Mouse (Mus musculus) forebrain, embryonic 12.5 days (tissue): Measurements from ENCODE around the gene Rasal3. TPM values are rescaled to one million over a fixed set of nuclear protein-coding genes. Genes with fewer than 3 reads are reported as not detected.

Source experiments
- ATAC-seq: fragments of 200-750 bp; cut with Nextera tagmentation; 2 replicates; pipeline ENCODE4 v1.8.0; 2017; ENCODE audit warnings: moderate TSS enrichment; ENCODE audit not compliant: low FRiP score
- H3K27ac ChIP-seq: fragments of 300-500 bp; sonication (generic); 2 replicates; pipeline ENCODE4 v1.5.1; 2016; ENCODE audit warnings: mild to moderate bottlenecking
- H3K27me3 ChIP-seq: fragments of 300-500 bp; sonication (generic); 2 replicates; pipeline ENCODE4 v1.6.1; 2016; ENCODE audit warnings: mild to moderate bottlenecking
- H3K36me3 ChIP-seq: fragments of 300-500 bp; sonication (generic); replicated peaks from 2 replicates; pipeline ENCODE4 v1.6.1; 2016; ENCODE audit warnings: mild to moderate bottlenecking
- H3K4me1 ChIP-seq: fragments of 300-500 bp; sonication (generic); 2 replicates; pipeline ENCODE4 v1.6.1; 2016
- H3K4me2 ChIP-seq: fragments of 300-500 bp; sonication (generic); 2 replicates; pipeline ENCODE4 v1.6.1; 2016; ENCODE audit warnings: mild to moderate bottlenecking, moderate library complexity
- H3K4me3 ChIP-seq: fragments of 300-500 bp; sonication (generic); replicated peaks from 2 replicates; pipeline ENCODE4 v1.5.1; 2016; ENCODE audit warnings: mild to moderate bottlenecking
- H3K9ac ChIP-seq: fragments of 300-500 bp; sonication (generic); 2 replicates; pipeline ENCODE4 v1.6.1; 2016; ENCODE audit warnings: mild to moderate bottlenecking
- H3K9me3 ChIP-seq: fragments of 300-500 bp; sonication (generic); 2 replicates; pipeline ENCODE4 v1.6.1; 2016
- WGBS: fragments of 180-500 bp; shearing (Covaris S2); methylation state at CpG from one replicate; pipeline ENCODE4 v1.1.7; 2016; 5-methylcytosine and 5-hydroxymethylcytosine counted together
- polyA plus RNA-seq: library from polyadenylated mRNA; unstranded; fragments of >200 nt; fragmentation: Nextera tagmentation; extraction: Ambion mirVana; gene quantifications from 2 replicates; pipeline ENCODE4 v1.2.1, GENCODE M21; 2016

Rasal3 gene
- polyA plus RNA-seq, 1 experiment from 2014 or later, result 0.77 TPM

GRCm38 (mm10) chr17:32386659-32387432 lies 16.5 kb downstream of the Rasal3 start:
- Histone ChIP-seq H3K4me2 (no peak overlapping the region), H3K4me3 (no peak overlapping the region), H3K9ac (no peak overlapping the region), H3K36me3 (peaks cover 30% of the 10 kb centered on the region), H3K9me3 (no peaks in the 10 kb centered on the region), H3K27me3 (peaks cover 16% of the 10 kb centered on the region), H3K27ac (no peak overlapping the region), H3K4me1 (peaks cover 13% of the 10 kb centered on the region)
- ATAC-seq, result no peak
- WGBS, result 77% methylated on average over 9 of the region's 9 CpGs

GRCm38 (mm10) chr17:32383661-32384060 lies 19.7 kb downstream of the Rasal3 start:
- Histone ChIP-seq H3K36me3 (peaks cover 32% of the 10 kb centered on the region), H3K27ac (no peak overlapping the region), H3K27me3 (no peaks in the 10 kb centered on the region), H3K4me2 (no peak overlapping the region), H3K9ac (no peak overlapping the region), H3K4me3 (no peak overlapping the region), H3K4me1 (peaks cover 12% of the 10 kb centered on the region), H3K9me3 (no peaks in the 10 kb centered on the region)
- ATAC-seq, result no peak
- WGBS, result 90% methylated on average over 5 of the region's 5 CpGs

GRCm38 (mm10) chr17:32382576-32382975 lies 20.8 kb downstream of the Rasal3 start:
- Histone ChIP-seq H3K27me3 (no peaks in the 10 kb centered on the region), H3K27ac (no peak overlapping the region), H3K4me3 (no peak overlapping the region), H3K36me3 (peaks cover 42% of the 10 kb centered on the region), H3K4me2 (no peak overlapping the region), H3K9me3 (no peaks in the 10 kb centered on the region), H3K4me1 (peaks cover 2% of the 10 kb centered on the region; the same call in 1 of the 2 replicates), H3K9ac (no peak overlapping the region)
- WGBS, result 91% methylated on average over 7 of the region's 7 CpGs
- ATAC-seq, result no peak

- Histone ChIP-seq H3K36me3 (peaks cover 42% of the 10 kb centered on the region), H3K9ac (no peak overlapping the region), H3K4me2 (no peak overlapping the region), H3K4me1 (no peaks in the 10 kb centered on the region), H3K9me3 (no peaks in the 10 kb centered on the region), H3K4me3 (no peak overlapping the region), H3K27me3 (no peaks in the 10 kb centered on the region), H3K27ac (no peak overlapping the region)
- 68% methylated on average over 2 of the region's 2 CpGs for WGBS
- no peak for ATAC-seq
These were observed 24.6 kb downstream of the Rasal3 start for GRCm38 (mm10) chr17:32378786-32379185.

- H3K4me1 ChIP-seq, result no peaks in the 10 kb centered on the region
- no peak for ATAC-seq
- H3K4me2 ChIP-seq, result no peak overlapping the region
- no peak overlapping the region for H3K4me3 ChIP-seq
- H3K27me3 ChIP-seq, result no peaks in the 10 kb centered on the region
- 86% methylated on average over 9 of the region's 9 CpGs for WGBS
- peak overlapping the region; percentile 25; the same call in 1 of the 2 replicates for H3K27ac ChIP-seq
- H3K9me3 ChIP-seq, result no peaks in the 10 kb centered on the region
- H3K36me3 ChIP-seq, result peaks cover 25% of the 10 kb centered on the region
- H3K9ac ChIP-seq, result no peak overlapping the region
These were observed 26.2 kb downstream of the Rasal3 start for GRCm38 (mm10) chr17:32377137-32377536.

- Histone ChIP-seq H3K27ac (no peak overlapping the region), H3K36me3 (peaks cover 25% of the 10 kb centered on the region)
These were observed 26.9 kb downstream of the Rasal3 start for GRCm38 (mm10) chr17:32376475-32376874.

GRCm38 (mm10) chr17:32368991-32369578 lies 34.3 kb downstream of the Rasal3 start:
- H3K4me1 ChIP-seq, result peaks cover 15% of the 10 kb centered on the region
- H3K4me3 ChIP-seq, result peak overlapping the region; percentile 31
- H3K9ac ChIP-seq, result no peak overlapping the region
- no peaks in the 10 kb centered on the region for H3K9me3 ChIP-seq
- 12% methylated on average over 13 of the region's 17 CpGs for WGBS
- H3K27me3 ChIP-seq, result no peaks in the 10 kb centered on the region
- 0 out of 2 replicates have a peak overlapping the region, but pooled peaks have one; percentile 46 for H3K27ac ChIP-seq
- peak; percentile 47; the same call in 1 of the 2 replicates for ATAC-seq
- H3K4me2 ChIP-seq, result peak overlapping the region; percentile 49
- no peaks in the 10 kb centered on the region for H3K36me3 ChIP-seq

More at GRCm38 (mm10) chr17:32376475-32376874, 26.9 kb downstream of the Rasal3 start:
- H3K4me3 ChIP-seq, result no peak overlapping the region
- no peak for ATAC-seq
- no peaks in the 10 kb centered on the region for H3K27me3 ChIP-seq
- H3K9me3 ChIP-seq, result no peaks in the 10 kb centered on the region
- no peak overlapping the region for H3K4me2 ChIP-seq
- no peaks in the 10 kb centered on the region for H3K4me1 ChIP-seq
- 87% methylated on average over 15 of the region's 15 CpGs for WGBS
- H3K9ac ChIP-seq, result no peak overlapping the region

GRCm38 (mm10) chr17:32367706-32368105 lies 35.7 kb downstream of the Rasal3 start:
- H3K4me3 ChIP-seq, result no peak overlapping the region
- no peak overlapping the region for H3K9ac ChIP-seq
- peaks cover 24% of the 10 kb centered on the region for H3K4me1 ChIP-seq
- H3K27me3 ChIP-seq, result no peaks in the 10 kb centered on the region
- ATAC-seq, result no peak
- no peak overlapping the region for H3K4me2 ChIP-seq
- no peaks in the 10 kb centered on the region for H3K36me3 ChIP-seq
- no peaks in the 10 kb centered on the region for H3K9me3 ChIP-seq
- 93% methylated on average over 11 of the region's 11 CpGs for WGBS
- no peak overlapping the region for H3K27ac ChIP-seq

- H3K4me2 ChIP-seq, result no peak overlapping the region
- H3K4me1 ChIP-seq, result peaks cover 36% of the 10 kb centered on the region
- H3K4me3 ChIP-seq, result 0 out of 2 replicates have a peak overlapping the region, but pooled peaks have one; percentile 91
- H3K27ac ChIP-seq, result no peak overlapping the region
- no peak overlapping the region for H3K9ac ChIP-seq
- ATAC-seq, result no peak
- H3K27me3 ChIP-seq, result no peaks in the 10 kb centered on the region
- H3K9me3 ChIP-seq, result no peaks in the 10 kb centered on the region
- WGBS, result 85% methylated on average over 1 of the region's 1 CpGs
- H3K36me3 ChIP-seq, result peaks cover 23% of the 10 kb centered on the region
These were observed 38.1 kb downstream of the Rasal3 start for GRCm38 (mm10) chr17:32365296-32365695.

GRCm38 (mm10) chr17:32364850-32365249 lies 38.5 kb downstream of the Rasal3 start:
- WGBS, result 62% methylated on average over 5 of the region's 5 CpGs
- H3K36me3 ChIP-seq, result peaks cover 27% of the 10 kb centered on the region
- peak overlapping the region; percentile 87 for H3K4me2 ChIP-seq
- H3K27me3 ChIP-seq, result no peaks in the 10 kb centered on the region
- peak overlapping the region; percentile 97; the same call in 1 of the 2 replicates for H3K9ac ChIP-seq
- 0 out of 2 replicates have a peak, but pooled peaks have one; percentile 12 for ATAC-seq
- peaks cover 36% of the 10 kb centered on the region for H3K4me1 ChIP-seq
- no peaks in the 10 kb centered on the region for H3K9me3 ChIP-seq
- peak overlapping the region; percentile 65 for H3K27ac ChIP-seq
- peak overlapping the region; percentile 91 for H3K4me3 ChIP-seq

- Histone ChIP-seq H3K9ac (peak overlapping the region; percentile 97), H3K4me1 (peaks cover 36% of the 10 kb centered on the region), H3K27ac (peak overlapping the region; percentile 74), H3K4me3 (peak overlapping the region; percentile 91), H3K4me2 (peak overlapping the region; percentile 87), H3K36me3 (peaks cover 33% of the 10 kb centered on the region), H3K27me3 (no peaks in the 10 kb centered on the region), H3K9me3 (no peaks in the 10 kb centered on the region)
- peak; percentile 94 for ATAC-seq
- under 1% methylated on average over 46 of the region's 47 CpGs for WGBS
These were observed 39.1 kb downstream of the Rasal3 start for GRCm38 (mm10) chr17:32364331-32364730.

- H3K4me2 ChIP-seq, result peak overlapping the region; percentile 87
- peak overlapping the region; percentile 74 for H3K27ac ChIP-seq
- peaks cover 33% of the 10 kb centered on the region for H3K4me1 ChIP-seq
- peak; percentile 75 for ATAC-seq
- H3K36me3 ChIP-seq, result peaks cover 37% of the 10 kb centered on the region
- H3K9me3 ChIP-seq, result no peaks in the 10 kb centered on the region
- no peaks in the 10 kb centered on the region for H3K27me3 ChIP-seq
- peak overlapping the region; percentile 97 for H3K9ac ChIP-seq
- peak overlapping the region; percentile 91 for H3K4me3 ChIP-seq
- under 1% methylated on average over 26 of the region's 50 CpGs for WGBS
These were observed 39.5 kb downstream of the Rasal3 start for GRCm38 (mm10) chr17:32363821-32364301.
